ENCODE assay signal across 11 mouse cellular contexts in genomic region chr13:36730341-36730761, GRCm38 (mm10). TPM values are rescaled to one million over a fixed set of nuclear protein-coding genes. Genes with fewer than 3 reads are reported as not detected.
DNase-seq lines count a peak whose midpoint lies in the region; ATAC-seq and TF ChIP-seq lines count a peak whose summit lies in the region.
"Had no signal": no experiment of that assay in that cellular context is flagged by ENCODE, and none has a peak within 500 bp of the region (broad histone marks: within the 10 kb centered on the region; RNA-seq: fewer than 3 reads in every experiment).

No protein-coding gene starts in this region.

- 3% methylated on average over 14 of the region's 14 CpGs for WGBS in hindbrain, embryonic 13.5 days
- 3% methylated on average over 14 of the region's 14 CpGs for WGBS in midbrain, postnatal 0 days
- WGBS in intestine, embryonic 15.5 days = 28% methylated on average over 14 of the region's 14 CpGs

- peak overlapping the region; percentile 85 for H3K9ac ChIP-seq in hindbrain, embryonic 13.5 days
- H3K9ac ChIP-seq in midbrain, postnatal 0 days (replicated peaks; ENCODE audit: low read length, poor library complexity, severe bottlenecking) = peak overlapping the region; percentile 64
- no peak overlapping the region for H3K9ac ChIP-seq in intestine, embryonic 15.5 days
- H3K9ac ChIP-seq: heart, embryonic 15.5 days had no signal

- intact Hi-C loops in heart, postnatal 14 days (cut with DNase I) = no loop called here

- no peaks in the 10 kb centered on the region for H3K36me3 ChIP-seq in hindbrain, embryonic 13.5 days
- no peaks in the 10 kb centered on the region for H3K36me3 ChIP-seq in midbrain, postnatal 0 days (ENCODE audit: insufficient read depth, low read length)
- no peaks in the 10 kb centered on the region for H3K36me3 ChIP-seq in intestine, embryonic 15.5 days
- H3K36me3 ChIP-seq: heart, embryonic 15.5 days had no signal

- H3K4me3 ChIP-seq in hindbrain, embryonic 13.5 days = peak overlapping the region; percentile 52
- peak overlapping the region; percentile 54 for H3K4me3 ChIP-seq in midbrain, postnatal 0 days (ENCODE audit: low read depth, low read length)
- H3K4me3 ChIP-seq in intestine, embryonic 15.5 days (replicated peaks) = no peak overlapping the region
- H3K4me3 ChIP-seq: heart, embryonic 15.5 days; myocyte had no signal

- H3K27me3 ChIP-seq in hindbrain, embryonic 13.5 days = peaks cover 65% of the 10 kb centered on the region
- H3K27me3 ChIP-seq in midbrain, postnatal 0 days (ENCODE audit: insufficient read depth, low read length) = no peaks in the 10 kb centered on the region; the same call in 1 of the 2 replicates
- H3K27me3 ChIP-seq in intestine, embryonic 15.5 days (replicated peaks) = peaks cover 61% of the 10 kb centered on the region

- H3K27ac ChIP-seq in hindbrain, embryonic 13.5 days = peak overlapping the region; percentile 97
- H3K27ac ChIP-seq in midbrain, postnatal 0 days (ENCODE audit: low read depth, low read length) = peak overlapping the region; percentile 84
- H3K27ac ChIP-seq in intestine, embryonic 15.5 days = no peak overlapping the region
- H3K27ac ChIP-seq: heart, embryonic 15.5 days had no signal

- peak; percentile 46 for DNase-seq in cerebellum, adult 11-12 months
- no peak for DNase-seq in cerebellum, postnatal 36 days
- peak; percentile 41 to 52 for DNase-seq in cerebellum, postnatal 25 days
- no peak for DNase-seq in midbrain, postnatal 0 days (ENCODE audit: low spot score)
- DNase-seq in heart, postnatal 14 days = no peak
- DNase-seq in lung, postnatal 14 days = no peak
- DNase-seq: kidney, postnatal 36 days had no signal

- no peak for ATAC-seq in hindbrain, embryonic 13.5 days (ENCODE audit: low FRiP score)
- no peak for ATAC-seq in midbrain, postnatal 0 days (ENCODE audit: low FRiP score)
- ATAC-seq in intestine, embryonic 15.5 days = no peak

- no peaks in the 10 kb centered on the region for H3K9me3 ChIP-seq in hindbrain, embryonic 13.5 days
- no peaks in the 10 kb centered on the region for H3K9me3 ChIP-seq in midbrain, postnatal 0 days (ENCODE audit: low read length)
- H3K9me3 ChIP-seq in intestine, embryonic 15.5 days = no peaks in the 10 kb centered on the region
- H3K9me3 ChIP-seq: heart, embryonic 15.5 days had no signal

- H3K4me1 ChIP-seq in hindbrain, embryonic 13.5 days (replicated peaks) = peaks cover 41% of the 10 kb centered on the region
- no peaks in the 10 kb centered on the region for H3K4me1 ChIP-seq in midbrain, postnatal 0 days (ENCODE audit: insufficient read depth, low read length)
- H3K4me1 ChIP-seq in intestine, embryonic 15.5 days (replicated peaks) = peaks cover 18% of the 10 kb centered on the region

- peak overlapping the region; percentile 67 for H3K4me2 ChIP-seq in hindbrain, embryonic 13.5 days
- H3K4me2 ChIP-seq in midbrain, postnatal 0 days (ENCODE audit: low read depth, low read length, poor library complexity, severe bottlenecking) = peak overlapping the region; percentile 60
- H3K4me2 ChIP-seq in intestine, embryonic 15.5 days (replicated peaks) = no peak overlapping the region

- no peak for TF ChIP-seq CTCF in midbrain, postnatal 0 days (IDR thresholded peaks at IDR 0.05)

RNA-seq across cellular contexts. Expression of gene Nrn1, which starts 4.6 kb away (rescaled TPM):
- polyA plus RNA-seq in hindbrain, embryonic 13.5 days (2015; fragmentation: Nextera tagmentation; extraction: Ambion mirVana) = 60.6 and 62.8 TPM in 2 replicates
- total RNA-seq in midbrain, postnatal 0 days (2014; rRNA removed) = 122 and 155 TPM in 2 replicates
- polyA plus RNA-seq in midbrain, postnatal 0 days (2015; fragmentation: Nextera tagmentation; extraction: Ambion mirVana) = 54.0 and 67.8 TPM in 2 replicates
- 49.6 and 55.1 TPM in 2 replicates for polyA plus RNA-seq in intestine, embryonic 15.5 days (2015; fragmentation: Nextera tagmentation; extraction: Ambion mirVana)
- total RNA-seq in heart, postnatal 14 days (2021) = 1 to 10 TPM; 1.3 to 1.7 TPM

Comparison
In these comparisons a context has a peak if more than half of its experiments do, and no peak if none do; other contexts are left out.
1. DNase-seq: peak in cerebellum, adult 11-12 months (single experiment) and cerebellum, postnatal 25 days (2 of 2); none in cerebellum, postnatal 36 days (0 of 2), midbrain, postnatal 0 days (single experiment), heart, postnatal 14 days (0 of 2) and lung, postnatal 14 days (single experiment).